ENCODE assay signal across 27 mouse cellular contexts in genomic region chr1:128714843-128715242, GRCm38 (mm10).
A peak's percentile ranks its signal among the peaks of the same experiment; 100 is the strongest.
DNase-seq lines count a peak whose midpoint lies in the region; ATAC-seq lines count a peak whose summit lies in the region.
"Had no signal": no experiment of that assay in that cellular context is flagged by ENCODE, and none has a peak within 500 bp of the region (broad histone marks: within the 10 kb centered on the region; RNA-seq: fewer than 3 reads in every experiment).

No protein-coding gene starts in this region.

- H3K36me3 ChIP-seq in embryonic facial prominence, embryonic 10.5 days (replicated peaks) = no peaks in the 10 kb centered on the region
- no peaks in the 10 kb centered on the region for H3K36me3 ChIP-seq in kidney, embryonic 15.5 days
- H3K36me3 ChIP-seq: embryonic facial prominence, embryonic 12.5 days; forebrain, embryonic 10.5 days; forebrain, embryonic 15.5 days; heart, embryonic 12.5 days had no signal

- no peak overlapping the region for H3K9ac ChIP-seq in kidney, embryonic 15.5 days
- H3K9ac ChIP-seq: embryonic facial prominence, embryonic 12.5 days; forebrain, embryonic 15.5 days; heart, embryonic 12.5 days; liver, embryonic 14.5 days had no signal

- no peak overlapping the region for H3K4me3 ChIP-seq in embryonic facial prominence, embryonic 10.5 days
- H3K4me3 ChIP-seq in kidney, embryonic 15.5 days (replicated peaks) = no peak overlapping the region
- H3K4me3 ChIP-seq: embryonic facial prominence, embryonic 12.5 days; forebrain, embryonic 10.5 days; forebrain, embryonic 15.5 days; heart, adult 2 months; heart, embryonic 12.5 days had no signal

- no peak overlapping the region for H3K4me2 ChIP-seq in kidney, embryonic 15.5 days
- H3K4me2 ChIP-seq: embryonic facial prominence, embryonic 12.5 days; forebrain, embryonic 15.5 days; heart, embryonic 12.5 days; midbrain, embryonic 11.5 days had no signal

- DNase-seq in kidney, adult 11 months = peak; percentile 24
- DNase-seq in kidney, adult 18-20 months = no peak
- peak; percentile 19 for DNase-seq in embryonic facial prominence, embryonic 10.5 days (ENCODE audit: low spot score)
- DNase-seq in retina, embryonic 14.5 days (ENCODE audit: low spot score) = peak; percentile 37
- DNase-seq in spleen, adult 18-20 months = no peak
- no peak for DNase-seq in yolk sac, embryonic 10.5 days (ENCODE audit: low spot score)
- DNase-seq: adrenal gland, postnatal 25 days; cerebellum, adult 18-20 months; cerebellum, postnatal 10 days; gastrocnemius, postnatal 25 days; heart, adult 2 months; liver; lung, adult 2 months; lung, postnatal 10 days; right cerebral cortex, postnatal 4 days; thymus, adult 2 months; thymus, postnatal 4 days had no signal

- H3K27ac ChIP-seq in embryonic facial prominence, embryonic 10.5 days (replicated peaks) = no peak overlapping the region
- H3K27ac ChIP-seq in kidney, embryonic 15.5 days = no peak overlapping the region
- H3K27ac ChIP-seq: embryonic facial prominence, embryonic 12.5 days; forebrain, embryonic 15.5 days; heart, adult 2 months; liver, embryonic 14.5 days had no signal

- ATAC-seq in kidney, embryonic 15.5 days (replicated peaks; ENCODE audit: low FRiP score) = peak; percentile 49; the same call in 1 of the 2 replicates
- ATAC-seq: CD4-positive, CD25-positive, alpha-beta regulatory T cell, adult 4 months; forebrain, embryonic 15.5 days; hindbrain, embryonic 16.5 days; midbrain, embryonic 16.5 days had no signal

- no peaks in the 10 kb centered on the region for H3K9me3 ChIP-seq in embryonic facial prominence, embryonic 10.5 days
- H3K9me3 ChIP-seq in kidney, embryonic 15.5 days (replicated peaks) = no peaks in the 10 kb centered on the region
- H3K9me3 ChIP-seq: embryonic facial prominence, embryonic 12.5 days; forebrain, embryonic 10.5 days; forebrain, embryonic 15.5 days; heart, embryonic 12.5 days had no signal

- 56% methylated on average over 6 of the region's 6 CpGs for WGBS in embryonic facial prominence, embryonic 10.5 days
- WGBS in kidney, embryonic 15.5 days = 27% methylated on average over 6 of the region's 6 CpGs

- H3K4me1 ChIP-seq in embryonic facial prominence, embryonic 10.5 days = peaks cover 40% of the 10 kb centered on the region
- H3K4me1 ChIP-seq in kidney, embryonic 15.5 days = peaks cover 18% of the 10 kb centered on the region

- H3K27me3 ChIP-seq in embryonic facial prominence, embryonic 10.5 days (replicated peaks; ENCODE audit: low read depth, poor library complexity, severe bottlenecking) = no peaks in the 10 kb centered on the region
- no peaks in the 10 kb centered on the region for H3K27me3 ChIP-seq in kidney, embryonic 15.5 days
- H3K27me3 ChIP-seq: embryonic facial prominence, embryonic 12.5 days; forebrain, embryonic 15.5 days; heart, embryonic 12.5 days had no signal

Comparison
In these comparisons a context has a peak if more than half of its experiments do, and no peak if none do; other contexts are left out.
1. DNase-seq: peak in kidney, adult 11 months (single experiment), embryonic facial prominence, embryonic 10.5 days (single experiment) and retina, embryonic 14.5 days (single experiment); none in kidney, adult 18-20 months (single experiment), spleen, adult 18-20 months (0 of 2) and yolk sac, embryonic 10.5 days (single experiment).